Mouse (Mus musculus): ENCODE data around the gene Parp3. TPM values are rescaled to one million over a fixed set of nuclear protein-coding genes. Genes with fewer than 3 reads are reported as not detected.
A peak's percentile ranks its signal among the peaks of the same experiment; 100 is the strongest.

The Parp3 gene
- polyA plus RNA-seq, 1 experiment from 2014 or later = 4.0 TPM

DNA sequence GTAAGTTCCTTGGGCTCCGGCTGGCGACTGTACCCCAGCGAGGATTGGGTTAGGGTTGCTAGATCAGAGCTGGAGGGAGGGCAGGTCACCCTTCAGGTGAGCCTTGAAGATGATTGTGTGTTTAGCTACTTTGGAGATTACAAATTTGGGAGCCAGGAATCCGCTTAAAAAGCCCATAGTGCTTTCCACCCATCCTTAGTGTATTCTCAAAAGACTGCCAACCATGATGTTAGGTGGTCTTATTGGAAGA is 46.8 kb downstream of the Parp3 start:
- Histone ChIP-seq H3K9ac (ENCODE audit: low read length) (peak overlapping the region; percentile 96), H3K36me3 (ENCODE audit: control insufficient read depth, insufficient read depth) (peaks cover 29% of the 10 kb centered on the region), H3K27ac (ENCODE audit: low read length) (peak overlapping the region; percentile 92), H3K9me3 (replicated peaks; ENCODE audit: control insufficient read depth, low read length) (no peaks in the 10 kb centered on the region), H3K4me2 (ENCODE audit: low read depth, low read length) (peak overlapping the region; percentile 87), H3K4me1 (ENCODE audit: control insufficient read depth, insufficient read depth, low read length) (peaks cover 10% of the 10 kb centered on the region), H3K27me3 (ENCODE audit: control insufficient read depth, insufficient read depth, low read length) (no peaks in the 10 kb centered on the region), H3K4me3 (ENCODE audit: low read length) (peak overlapping the region; percentile 92)
- 0% methylated on average over 4 of the region's 4 CpGs for WGBS
- no peak for ATAC-seq (replicated peaks; ENCODE audit: extremely low read depth, insufficient read depth, low FRiP score)

DNA sequence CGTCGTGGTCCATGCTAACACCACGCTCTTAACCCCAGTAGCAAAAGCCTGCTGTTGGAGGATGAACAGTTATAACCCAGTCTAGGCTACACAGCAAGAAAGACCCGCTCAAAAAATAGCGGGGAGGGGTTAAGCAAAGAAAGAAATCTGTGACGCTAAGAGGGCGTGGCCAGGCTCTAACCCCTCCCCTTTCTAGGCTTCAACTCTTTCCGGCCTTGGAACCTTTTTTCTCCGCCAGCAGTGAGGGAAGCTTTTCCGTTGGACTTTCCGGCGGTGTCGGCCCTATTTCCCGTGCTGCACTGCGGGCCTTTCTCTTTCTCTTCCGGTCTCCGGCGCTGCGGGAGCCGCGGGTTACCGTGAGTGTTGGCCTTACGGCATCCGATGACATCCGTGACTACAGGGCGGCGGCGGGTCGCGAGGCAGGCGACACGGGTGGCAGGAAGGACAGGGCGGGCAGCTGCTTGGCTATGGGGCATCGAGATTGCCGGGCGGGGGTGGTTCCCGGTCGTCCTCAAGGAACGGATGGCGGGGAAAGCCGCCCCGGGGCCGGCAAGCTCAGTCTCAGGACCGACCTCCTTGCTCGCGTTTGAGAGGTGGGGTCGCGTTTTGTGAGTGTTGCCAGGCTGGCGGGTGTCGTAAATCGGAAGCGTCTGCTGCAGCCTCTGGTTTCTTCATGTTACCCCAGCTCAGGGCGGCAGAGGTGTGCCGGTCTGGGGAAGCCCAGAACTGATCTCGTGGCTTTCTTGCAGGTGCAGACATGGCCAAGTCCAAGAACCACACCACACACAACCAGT is 47.3 kb downstream of the Parp3 start, which contains the start of gene Rpl29:
Gene Rpl29, plus strand, starts transcription at position 234 of the 794 bp plus-strand sequence.
- WGBS = under 1% methylated on average over 53 of the region's 55 CpGs
- ATAC-seq (replicated peaks; ENCODE audit: extremely low read depth, insufficient read depth, low FRiP score) = peak; percentile 93

DNA sequence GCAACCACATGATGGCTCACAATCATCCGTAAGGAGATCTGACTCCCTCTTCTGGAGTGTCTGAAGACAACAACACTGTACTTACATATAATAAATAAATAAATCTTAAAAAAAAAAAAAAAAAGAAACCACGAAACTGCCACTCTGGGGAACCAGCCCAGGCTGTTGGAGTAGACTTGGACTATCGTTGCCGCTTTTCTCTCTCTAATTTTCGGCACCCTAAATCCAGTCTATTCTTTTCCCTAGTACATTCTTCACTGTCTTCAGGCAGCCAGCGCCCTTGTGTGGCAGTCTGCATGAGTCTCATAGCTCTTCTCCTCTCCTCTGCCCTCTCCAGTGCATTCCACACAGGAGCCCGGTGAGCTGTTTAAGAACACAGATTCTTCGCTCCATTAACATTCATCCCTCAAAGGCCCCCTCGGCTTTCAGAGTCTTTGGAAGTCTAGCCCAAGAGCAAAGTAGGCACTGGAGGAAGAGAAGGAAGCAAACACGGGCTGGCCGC is 48.0 kb downstream of the Parp3 start:
- H3K27ac ChIP-seq (ENCODE audit: low read length) = peak overlapping the region; percentile 95
- peak overlapping the region; percentile 69 for H3K9ac ChIP-seq (ENCODE audit: low read length)
- peaks cover 28% of the 10 kb centered on the region for H3K36me3 ChIP-seq (ENCODE audit: control insufficient read depth, insufficient read depth)
- ATAC-seq (replicated peaks; ENCODE audit: extremely low read depth, insufficient read depth, low FRiP score) = peak; percentile 54
- peak overlapping the region; percentile 92 for H3K4me3 ChIP-seq (ENCODE audit: low read length)
- peaks cover 10% of the 10 kb centered on the region for H3K4me1 ChIP-seq (ENCODE audit: control insufficient read depth, insufficient read depth, low read length)
- peak overlapping the region; percentile 74 for H3K4me2 ChIP-seq (ENCODE audit: low read depth, low read length)
- H3K27me3 ChIP-seq (ENCODE audit: control insufficient read depth, insufficient read depth, low read length) = no peaks in the 10 kb centered on the region
- WGBS = 13% methylated on average over 11 of the region's 11 CpGs
- no peaks in the 10 kb centered on the region for H3K9me3 ChIP-seq (replicated peaks; ENCODE audit: control insufficient read depth, low read length)

More for the DNA sequence above, 47.3 kb downstream of the Parp3 start, which contains the start of gene Rpl29:
- peak within 1 kb of the TSS; percentile 87 for H3K4me2 ChIP-seq (ENCODE audit: low read depth, low read length)
- peak within 1 kb of the TSS; percentile 96 for H3K9ac ChIP-seq (ENCODE audit: low read length)
- H3K9me3 ChIP-seq (replicated peaks; ENCODE audit: control insufficient read depth, low read length) = no peaks in the 10 kb centered on the region
- peak within 1 kb of the TSS; percentile 92 for H3K4me3 ChIP-seq (ENCODE audit: low read length)
- no peaks in the 10 kb centered on the region for H3K27me3 ChIP-seq (ENCODE audit: control insufficient read depth, insufficient read depth, low read length)
- H3K4me1 ChIP-seq (ENCODE audit: control insufficient read depth, insufficient read depth, low read length) = peaks cover 10% of the 10 kb centered on the region
- H3K27ac ChIP-seq (ENCODE audit: low read length) = peak within 1 kb of the TSS; percentile 95
- H3K36me3 ChIP-seq (ENCODE audit: control insufficient read depth, insufficient read depth) = peaks cover 29% of the 10 kb centered on the region

DNA sequence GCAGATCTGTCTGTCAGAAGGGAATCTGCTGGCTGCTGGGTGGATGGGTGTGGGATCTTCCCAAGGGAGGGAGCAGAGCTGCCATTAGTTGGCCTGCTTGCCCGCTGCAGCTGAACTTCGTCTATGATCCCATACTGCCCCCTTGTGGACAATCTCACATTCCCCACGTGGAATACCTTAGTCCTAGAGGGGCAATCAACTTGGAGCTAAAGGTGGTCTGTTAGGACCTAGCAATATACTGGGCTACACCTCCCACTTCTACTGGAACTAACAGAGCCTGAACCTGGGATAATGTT is 54.9 kb downstream of the Parp3 start:
- Histone ChIP-seq H3K27me3 (ENCODE audit: control insufficient read depth, insufficient read depth, low read length) (no peaks in the 10 kb centered on the region), H3K4me2 (ENCODE audit: low read depth, low read length) (peak overlapping the region; percentile 49), H3K4me3 (ENCODE audit: low read length) (peak overlapping the region; percentile 26; the same call in 1 of the 2 replicates), H3K9ac (ENCODE audit: low read length) (peak overlapping the region; percentile 58), H3K36me3 (ENCODE audit: control insufficient read depth, insufficient read depth) (no peaks in the 10 kb centered on the region), H3K27ac (ENCODE audit: low read length) (no peak overlapping the region), H3K4me1 (ENCODE audit: control insufficient read depth, insufficient read depth, low read length) (peaks cover 18% of the 10 kb centered on the region), H3K9me3 (replicated peaks; ENCODE audit: control insufficient read depth, low read length) (no peaks in the 10 kb centered on the region)
- ATAC-seq (replicated peaks; ENCODE audit: extremely low read depth, insufficient read depth, low FRiP score) = peak; percentile 56
- WGBS = 0% methylated on average over 3 of the region's 3 CpGs

DNA sequence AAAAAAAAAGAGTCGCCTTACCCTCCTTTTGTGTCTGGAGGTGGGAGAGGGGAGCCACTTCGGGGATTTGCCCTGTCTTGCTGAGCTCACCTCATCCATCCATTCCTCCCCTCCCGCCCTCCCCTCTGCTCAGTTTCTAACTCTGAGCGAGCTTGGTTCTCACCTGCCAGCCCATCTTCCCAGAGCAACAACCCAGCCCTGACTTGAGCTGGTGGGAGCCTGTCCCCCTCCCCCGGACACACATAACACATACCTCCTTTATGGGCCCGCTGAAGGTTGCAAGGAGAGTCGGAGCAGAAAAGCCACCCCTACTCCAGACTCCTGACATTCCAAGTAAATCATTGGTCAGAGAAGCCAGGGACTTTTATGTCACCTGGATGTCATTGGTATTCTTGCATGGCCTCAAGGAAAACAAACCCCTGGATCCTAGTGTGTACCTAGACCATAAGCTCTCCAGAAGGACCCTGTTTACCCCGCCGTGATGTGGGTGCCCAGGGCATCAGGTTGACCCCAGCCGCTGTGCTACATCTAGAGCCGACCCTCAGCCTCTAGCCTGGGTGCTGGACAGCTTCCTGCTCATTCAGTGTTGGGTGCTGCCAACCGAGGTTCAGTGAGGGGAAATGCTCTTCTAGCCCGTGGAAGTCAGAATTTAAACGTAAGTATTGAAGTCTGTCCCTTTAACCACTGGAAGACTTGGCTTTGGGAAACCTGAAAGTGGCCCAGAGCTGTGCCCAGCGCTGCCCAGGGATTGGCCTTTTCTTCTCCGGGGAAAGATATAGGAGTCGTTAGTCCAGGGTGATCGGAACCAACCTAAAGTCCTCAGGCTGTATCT is 55.5 kb downstream of the Parp3 start:
- H3K4me2 ChIP-seq (ENCODE audit: low read depth, low read length) = peak overlapping the region; percentile 49
- H3K4me3 ChIP-seq (ENCODE audit: low read length) = peak overlapping the region; percentile 26; the same call in 1 of the 2 replicates
- H3K36me3 ChIP-seq (ENCODE audit: control insufficient read depth, insufficient read depth) = no peaks in the 10 kb centered on the region
- WGBS = 18% methylated on average over 18 of the region's 18 CpGs
- ATAC-seq (replicated peaks; ENCODE audit: extremely low read depth, insufficient read depth, low FRiP score) = 0 out of 2 replicates have a peak, but pooled peaks have one; percentile 5
- H3K9me3 ChIP-seq (replicated peaks; ENCODE audit: control insufficient read depth, low read length) = no peaks in the 10 kb centered on the region
- H3K27me3 ChIP-seq (ENCODE audit: control insufficient read depth, insufficient read depth, low read length) = no peaks in the 10 kb centered on the region
- peak overlapping the region; percentile 58 for H3K9ac ChIP-seq (ENCODE audit: low read length)
- no peak overlapping the region for H3K27ac ChIP-seq (ENCODE audit: low read length)
- H3K4me1 ChIP-seq (ENCODE audit: control insufficient read depth, insufficient read depth, low read length) = peaks cover 21% of the 10 kb centered on the region

DNA sequence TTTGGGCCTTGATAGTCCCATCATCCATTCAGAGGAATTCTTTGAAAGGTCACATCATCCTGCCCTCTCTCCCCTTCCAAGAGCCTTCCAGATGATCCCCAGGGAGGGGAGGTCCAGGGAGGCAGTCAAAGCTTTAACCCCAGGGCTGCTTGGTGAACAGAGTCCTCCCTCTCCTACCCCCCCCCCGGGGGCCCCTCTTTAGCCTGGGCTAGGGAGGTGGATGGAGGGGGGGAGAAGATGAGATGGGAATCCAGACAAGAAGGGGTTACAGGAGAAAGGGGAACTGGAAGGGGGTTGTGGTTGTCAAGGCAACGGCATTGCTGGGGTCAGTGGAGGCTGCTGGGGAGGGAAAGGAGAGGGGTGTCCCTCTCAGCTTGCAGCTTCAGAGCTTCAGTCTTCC is 56.1 kb downstream of the Parp3 start:
- no peak overlapping the region for H3K4me2 ChIP-seq (ENCODE audit: low read depth, low read length)
- H3K27me3 ChIP-seq (ENCODE audit: control insufficient read depth, insufficient read depth, low read length) = no peaks in the 10 kb centered on the region
- H3K4me1 ChIP-seq (ENCODE audit: control insufficient read depth, insufficient read depth, low read length) = peaks cover 21% of the 10 kb centered on the region
- WGBS = 10% methylated on average over 2 of the region's 2 CpGs
- no peak overlapping the region for H3K27ac ChIP-seq (ENCODE audit: low read length)
- H3K4me3 ChIP-seq (ENCODE audit: low read length) = no peak overlapping the region
- H3K36me3 ChIP-seq (ENCODE audit: control insufficient read depth, insufficient read depth) = no peaks in the 10 kb centered on the region
- H3K9me3 ChIP-seq (replicated peaks; ENCODE audit: control insufficient read depth, low read length) = no peaks in the 10 kb centered on the region
- no peak overlapping the region for H3K9ac ChIP-seq (ENCODE audit: low read length)
- no peak for ATAC-seq (replicated peaks; ENCODE audit: extremely low read depth, insufficient read depth, low FRiP score)

Other genes starting within 250 kb of the Parp3 start
- 217 and 223 TPM in 2 replicates for gene Alas1, start 228.3 kb downstream of the Parp3 start, polyA plus RNA-seq (2015; fragmentation: Nextera tagmentation; extraction: Ambion mirVana)
- 29.3 and 30.6 TPM in 2 replicates for gene Poc1a, start 195.9 kb downstream of the Parp3 start, polyA plus RNA-seq (2015; fragmentation: Nextera tagmentation; extraction: Ambion mirVana)
- 7.9 and 10.2 TPM in 2 replicates for gene Dusp7, start 108.3 kb downstream of the Parp3 start, polyA plus RNA-seq (2015; fragmentation: Nextera tagmentation; extraction: Ambion mirVana)
- 476 and 565 TPM in 2 replicates for gene Rpl29, start 47.5 kb downstream of the Parp3 start, polyA plus RNA-seq (2015; fragmentation: Nextera tagmentation; extraction: Ambion mirVana)
- 27.5 and 27.8 TPM in 2 replicates for gene Acy1, start 38.6 kb downstream of the Parp3 start, polyA plus RNA-seq (2015; fragmentation: Nextera tagmentation; extraction: Ambion mirVana)
- 10.0 and 10.7 TPM in 2 replicates for gene Abhd14b, start 29.5 kb downstream of the Parp3 start, polyA plus RNA-seq (2015; fragmentation: Nextera tagmentation; extraction: Ambion mirVana)
- gene Abhd14a, start 29.3 kb downstream of the Parp3 start, polyA plus RNA-seq (2015; fragmentation: Nextera tagmentation; extraction: Ambion mirVana) = 60.5 and 61.0 TPM in 2 replicates
- gene Pcbp4, start 23.7 kb downstream of the Parp3 start, polyA plus RNA-seq (2015; fragmentation: Nextera tagmentation; extraction: Ambion mirVana) = 64.8 and 69.9 TPM in 2 replicates
- gene Gpr62, start 11.0 kb downstream of the Parp3 start, polyA plus RNA-seq (2015; fragmentation: Nextera tagmentation; extraction: Ambion mirVana) = 0.13 and 0.16 TPM in 2 replicates
- 29.6 and 31.8 TPM in 2 replicates for gene Rrp9, start 986 bp downstream of the Parp3 start, polyA plus RNA-seq (2015; fragmentation: Nextera tagmentation; extraction: Ambion mirVana)
- not detected in 2 replicates for gene Iqcf1, start 23.0 kb upstream of the Parp3 start, polyA plus RNA-seq (2015; fragmentation: Nextera tagmentation; extraction: Ambion mirVana)
- gene Iqcf5, start 37.6 kb upstream of the Parp3 start, polyA plus RNA-seq (2015; fragmentation: Nextera tagmentation; extraction: Ambion mirVana) = not detected in 2 replicates
- not detected in 2 replicates for gene Iqcf3, start 84.7 kb upstream of the Parp3 start, polyA plus RNA-seq (2015; fragmentation: Nextera tagmentation; extraction: Ambion mirVana)
- gene Iqcf4, start 94.0 kb upstream of the Parp3 start, polyA plus RNA-seq (2015; fragmentation: Nextera tagmentation; extraction: Ambion mirVana) = not detected in 2 replicates
- gene Iqcf6, start 149.6 kb upstream of the Parp3 start, polyA plus RNA-seq (2015; fragmentation: Nextera tagmentation; extraction: Ambion mirVana) = not detected in 2 replicates
- gene Grm2, start 179.1 kb upstream of the Parp3 start, polyA plus RNA-seq (2015; fragmentation: Nextera tagmentation; extraction: Ambion mirVana) = not detected in 2 replicates
- gene Tex264, start 209.0 kb upstream of the Parp3 start, polyA plus RNA-seq (2015; fragmentation: Nextera tagmentation; extraction: Ambion mirVana) = 52.5 and 53.6 TPM in 2 replicates

Data from heart, embryonic 16.5 days (tissue).